Mouse (Mus musculus): ENCODE measurements around the gene Rbm43. TPM values are rescaled to one million over a fixed set of nuclear protein-coding genes. Genes with fewer than 3 reads are reported as not detected.

Rbm43 gene
- 19.6 TPM for polyA plus RNA-seq (2015; fragmentation: Illumina TruSeq; extraction: RNeasy Lipid Tissue Mini Kit (QIAGEN cat#74804); ENCODE audit: low read depth, low replicate concordance)

DNA sequence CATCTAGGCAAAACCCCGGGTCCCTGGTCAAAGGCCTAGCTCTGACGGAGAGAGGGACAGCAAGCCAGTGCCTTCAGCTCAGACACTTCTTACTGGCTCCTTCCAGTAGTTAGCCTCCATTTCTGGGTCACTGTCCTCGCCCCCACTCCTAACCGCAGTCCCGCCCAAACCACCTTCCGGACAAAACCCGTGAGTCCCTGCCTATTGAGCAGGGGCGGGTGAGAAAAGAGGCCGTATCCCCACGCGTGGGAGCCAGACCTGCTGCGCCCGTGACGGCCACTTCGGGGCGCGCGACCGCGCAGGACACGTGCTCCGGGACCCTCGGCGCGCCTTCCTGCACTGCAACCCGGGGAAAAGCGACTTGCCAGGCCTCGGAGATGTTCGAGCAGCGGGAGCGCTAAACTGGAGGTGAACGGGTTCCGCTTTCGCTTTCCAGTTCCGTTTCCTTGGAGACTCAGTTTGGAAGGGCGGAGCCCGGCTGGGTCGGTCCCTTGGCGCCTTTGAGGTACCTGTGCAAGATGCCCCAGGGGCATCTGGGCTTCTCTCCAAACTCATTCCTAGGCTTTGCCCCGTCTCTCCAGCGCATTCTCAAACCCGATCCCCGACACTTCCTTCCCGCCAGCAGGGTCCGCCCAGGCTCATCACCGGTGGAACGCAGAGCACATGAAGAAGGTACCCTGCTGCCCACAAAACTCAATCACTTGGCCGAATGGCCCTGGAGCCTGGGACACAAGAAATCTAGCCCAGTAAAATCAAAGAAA, at the start of gene Rbm43:
Rbm43 (minus strand) TSS at position 590 of the 761 bp plus-strand sequence.

DNA sequence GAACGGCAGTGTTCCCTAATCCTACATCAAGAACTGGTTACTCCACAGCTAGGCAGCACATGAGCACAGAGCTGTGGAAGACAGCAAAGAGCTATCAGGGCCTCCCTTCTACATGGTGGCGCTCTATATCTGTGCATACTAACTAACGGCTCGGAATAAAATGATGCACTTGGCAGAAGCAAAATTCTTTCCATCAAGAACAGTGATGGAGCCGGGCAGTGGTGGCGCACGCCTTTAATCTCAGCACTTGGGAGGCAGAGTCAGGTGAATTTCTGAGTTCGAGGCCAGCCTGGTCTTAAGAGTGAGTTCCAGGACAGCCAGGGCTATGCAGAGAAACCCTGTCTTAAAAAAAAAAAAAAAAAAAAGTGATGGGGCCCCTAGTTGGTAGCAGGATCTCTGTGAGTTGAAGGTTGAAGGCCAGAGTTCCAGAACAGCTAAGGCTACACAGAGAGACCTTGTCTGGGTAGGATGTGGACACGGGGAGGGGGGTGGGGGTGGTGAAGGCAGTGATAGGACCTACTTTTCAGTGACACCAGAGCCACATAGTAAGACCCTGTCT, 38.5 kb upstream of the Rbm43 start, which contains the start of gene Nmi:
Nmi (minus strand) TSS at position 85 of the 559 bp plus-strand sequence.

Other genes starting within 250 kb of the Rbm43 start
- gene Nmi, start 38.3 kb upstream of the Rbm43 start, polyA plus RNA-seq (2015; fragmentation: Illumina TruSeq; extraction: RNeasy Lipid Tissue Mini Kit (QIAGEN cat#74804); ENCODE audit: low read depth, low replicate concordance) = 7.0 TPM
- 19.5 TPM for gene Tnfaip6, start 102.8 kb upstream of the Rbm43 start, polyA plus RNA-seq (2015; fragmentation: Illumina TruSeq; extraction: RNeasy Lipid Tissue Mini Kit (QIAGEN cat#74804); ENCODE audit: low read depth, low replicate concordance)
- 15.0 TPM for gene Rif1, start 137.7 kb upstream of the Rbm43 start, polyA plus RNA-seq (2015; fragmentation: Illumina TruSeq; extraction: RNeasy Lipid Tissue Mini Kit (QIAGEN cat#74804); ENCODE audit: low read depth, low replicate concordance)